Mouse (Mus musculus) lung, adult 2 months (tissue): Measurements from ENCODE around the gene Hdgfl2. TPM values are rescaled to one million over a fixed set of nuclear protein-coding genes. Genes with fewer than 3 reads are reported as not detected.
"Not testable (repeated sequence)": the region's sequence is repeated elsewhere in the genome, so short reads cannot be mapped to it uniquely, and the experiment has no call there.

Experiments
- DNase-seq: peaks from one replicate; pipeline ENCODE4 v3.0.0; 2022
- H3K4me1 ChIP-seq: fragments of 200-500 bp; 2 replicates; pipeline ENCODE4 v1.6.1; 2011; ENCODE audit warnings: low read length; ENCODE audit not compliant: control insufficient read depth, insufficient read depth
- H3K4me3 ChIP-seq: fragments of 200-500 bp; replicated peaks from 2 replicates; pipeline ENCODE3; 2011; ENCODE audit warnings: low read depth, mild to moderate bottlenecking, control low read depth, low read length; ENCODE audit errors: extremely low read depth
- CTCF ChIP-seq: fragments of 200-500 bp; IDR thresholded peaks from 2 replicates; pipeline ENCODE4 v1.5.1; 2011; ENCODE audit warnings: mild to moderate bottlenecking, low read length, control low read depth; ENCODE audit not compliant: insufficient read depth
- POLR2A ChIP-seq: fragments of 200-500 bp; IDR thresholded peaks from 2 replicates; pipeline ENCODE4 v1.6.1; 2011; ENCODE audit warnings: low read depth, mild to moderate bottlenecking, control low read depth, low read length, borderline replicate concordance; ENCODE audit errors: extremely low read depth
- WGBS: fragments of 180-500 bp; shearing (Covaris S2); methylation state at CpG from one replicate; pipeline ENCODE4 v1.1.7; 2018; 5-methylcytosine and 5-hydroxymethylcytosine counted together
- polyA plus RNA-seq: library from polyadenylated mRNA; depleted of rRNA; stranded (reverse); fragments of >200 nt; gene quantifications from 2 replicates; pipeline ENCODE4 v1.2.3, GENCODE M21; 2012

Gene Hdgfl2
- polyA plus RNA-seq, 1 experiment, result 47.2 TPM

DNA sequence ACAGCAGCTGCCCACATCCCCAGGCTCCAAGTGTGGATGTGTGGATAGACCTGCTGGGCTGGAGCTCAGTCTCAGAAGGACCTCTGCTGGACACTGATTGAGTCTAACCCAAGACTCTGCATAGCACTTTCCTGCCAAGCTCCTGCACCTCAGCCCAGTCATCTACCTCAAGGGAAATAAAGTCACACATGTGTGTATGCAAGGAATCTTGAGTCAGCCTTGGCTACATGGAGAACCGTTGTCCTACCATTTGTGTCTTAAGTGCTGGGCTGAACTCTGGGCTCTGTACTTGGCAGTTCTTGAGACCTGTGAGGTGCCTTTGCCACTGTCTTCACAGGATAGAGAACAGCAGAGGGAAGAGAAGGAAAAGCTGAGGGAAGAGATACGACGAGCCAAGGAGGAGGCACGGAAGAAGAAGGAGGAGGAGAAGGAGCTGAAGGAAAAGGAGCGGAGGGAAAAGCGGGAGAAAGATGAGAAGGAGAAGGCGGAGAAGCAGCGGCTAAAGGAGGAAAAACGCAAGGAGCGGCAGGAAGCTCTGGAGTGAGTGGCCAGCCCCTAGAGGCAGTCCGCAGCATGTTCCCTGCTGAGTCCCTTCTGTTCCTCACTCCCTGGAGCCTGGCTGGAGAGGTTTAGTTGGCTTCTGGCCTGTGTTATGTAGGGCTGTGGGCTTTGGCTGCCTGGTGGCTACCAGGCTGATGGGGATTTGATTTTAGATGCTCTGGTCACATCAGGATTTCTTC lies 21.9 kb upstream of the Hdgfl2 start:
- no peak overlapping the region for H3K4me3 ChIP-seq
- TF ChIP-seq POLR2A (no peak), CTCF (no peak)
- WGBS, result 85% methylated on average over 11 of the region's 11 CpGs
- DNase-seq, result no peak
- no peaks in the 10 kb centered on the region for H3K4me1 ChIP-seq

DNA sequence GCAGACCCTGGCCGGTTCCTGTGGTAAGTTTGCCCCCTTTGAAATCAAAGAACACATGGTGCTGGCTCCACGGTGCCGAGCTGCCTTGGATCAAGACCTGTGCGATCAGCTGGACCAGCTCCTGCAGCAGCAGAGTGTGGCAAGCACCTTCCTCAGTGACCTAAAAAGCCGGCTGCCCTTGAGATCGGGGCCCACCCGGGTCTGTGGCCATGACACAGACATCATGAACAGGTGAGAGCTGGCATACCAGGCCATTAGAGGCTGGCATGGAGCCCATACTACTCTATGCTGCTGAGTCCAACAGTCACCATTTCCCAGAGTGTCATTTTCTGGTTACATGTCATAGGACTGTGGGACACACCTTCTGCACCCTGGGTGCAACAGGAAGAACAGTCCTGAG lies 17.4 kb upstream of the Hdgfl2 start:
- H3K4me3 ChIP-seq, result no peak overlapping the region
- WGBS, result 94% methylated on average over 7 of the region's 7 CpGs
- TF ChIP-seq POLR2A, result no peak
- TF ChIP-seq CTCF, result no peak
- no peaks in the 10 kb centered on the region for H3K4me1 ChIP-seq
- DNase-seq, result no peak

DNA sequence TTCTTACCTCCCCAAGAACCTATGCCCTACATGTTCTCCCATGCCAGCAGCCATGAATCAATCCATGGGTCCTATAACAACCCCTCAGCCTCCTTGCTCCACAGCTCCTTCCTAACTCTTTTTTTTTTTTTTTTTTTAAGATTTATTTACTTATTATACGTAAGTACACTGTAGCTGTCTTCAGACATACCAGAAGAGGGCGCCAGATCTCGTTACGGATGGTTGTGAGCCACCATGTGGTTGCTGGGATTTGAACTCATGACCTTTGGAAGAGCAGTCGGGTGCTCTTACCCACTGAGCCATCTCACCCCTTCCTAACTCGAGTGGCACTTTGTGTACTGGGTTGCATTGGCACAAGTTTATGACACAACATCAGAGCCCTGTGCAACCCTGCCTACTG lies 13.7 kb upstream of the Hdgfl2 start:
- not testable (repeated sequence) for DNase-seq, H3K4me1 ChIP-seq, H3K4me3 ChIP-seq
- 65% methylated on average over 6 of the region's 6 CpGs for WGBS

DNA sequence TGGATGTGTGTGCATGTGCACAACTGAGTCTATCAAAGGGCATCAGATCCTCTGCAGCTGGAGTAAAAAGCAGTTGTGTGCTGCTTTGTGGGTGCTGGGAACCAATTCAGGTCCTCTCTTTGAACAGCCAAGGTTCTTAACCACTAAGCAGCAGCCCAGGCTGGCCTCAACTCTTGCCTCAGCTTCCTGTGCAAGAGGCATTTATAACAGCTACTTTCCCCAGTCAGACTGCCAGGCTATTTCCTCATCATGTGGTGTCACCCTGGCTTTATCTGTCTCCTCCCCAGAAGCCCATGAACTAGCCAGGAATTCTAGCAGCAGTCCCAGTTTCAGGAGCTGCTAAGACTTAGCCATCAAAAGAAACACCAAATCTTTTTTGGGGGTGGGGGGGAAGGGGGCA lies 13.0 kb upstream of the Hdgfl2 start:
- Histone ChIP-seq H3K4me1 (no peaks in the 10 kb centered on the region), H3K4me3 (no peak overlapping the region)
- no peak for TF ChIP-seq CTCF
- no peak for TF ChIP-seq POLR2A
- no peak for DNase-seq

DNA sequence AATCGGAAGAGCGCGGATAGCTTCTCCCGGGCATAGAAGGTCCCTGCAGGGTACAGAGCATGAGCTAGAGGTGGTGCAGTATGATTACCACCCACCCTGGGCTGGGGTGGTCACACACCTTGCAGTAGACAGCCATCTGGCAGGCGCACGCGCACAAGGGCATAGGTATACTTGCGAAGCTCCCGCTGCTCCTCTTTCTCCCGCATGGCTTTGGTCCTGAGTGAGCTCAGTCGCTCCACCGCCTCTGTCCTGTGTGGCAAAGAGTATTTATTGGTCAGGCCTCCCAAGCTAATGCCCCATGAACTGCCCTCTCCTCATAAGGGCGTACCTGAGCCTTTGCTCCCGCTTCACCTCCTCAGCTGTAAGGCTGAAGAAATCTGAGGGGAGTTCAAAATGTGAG lies 10.4 kb upstream of the Hdgfl2 start:
- Histone ChIP-seq H3K4me3 (no peak overlapping the region), H3K4me1 (no peaks in the 10 kb centered on the region)
- no peak for DNase-seq
- 95% methylated on average over 14 of the region's 14 CpGs for WGBS
- no peak for TF ChIP-seq CTCF
- no peak for TF ChIP-seq POLR2A

DNA sequence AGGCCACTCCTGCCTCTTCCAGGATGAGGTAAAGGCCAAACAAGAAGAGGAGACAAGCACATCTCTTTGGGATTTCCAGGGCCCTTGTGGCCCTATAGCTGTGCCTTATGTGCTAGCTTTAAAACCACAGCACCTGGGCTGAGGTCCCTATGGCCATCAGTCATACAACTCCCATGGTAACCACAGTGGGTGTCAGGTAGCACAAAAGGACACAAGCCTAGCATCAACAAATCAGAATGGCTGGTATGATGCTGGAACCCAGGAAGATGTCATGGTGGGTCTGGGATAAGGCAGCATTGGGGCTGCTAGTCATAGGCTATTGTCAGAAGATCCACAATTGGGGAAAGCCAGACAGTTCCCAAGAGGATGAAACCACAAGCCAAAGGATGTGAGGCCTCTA lies 8.3 kb upstream of the Hdgfl2 start:
- H3K4me3 ChIP-seq, result no peak overlapping the region
- TF ChIP-seq CTCF, result no peak
- TF ChIP-seq POLR2A, result no peak
- peaks cover 3% of the 10 kb centered on the region; the same call in 1 of the 2 replicates for H3K4me1 ChIP-seq
- no peak for DNase-seq

DNA sequence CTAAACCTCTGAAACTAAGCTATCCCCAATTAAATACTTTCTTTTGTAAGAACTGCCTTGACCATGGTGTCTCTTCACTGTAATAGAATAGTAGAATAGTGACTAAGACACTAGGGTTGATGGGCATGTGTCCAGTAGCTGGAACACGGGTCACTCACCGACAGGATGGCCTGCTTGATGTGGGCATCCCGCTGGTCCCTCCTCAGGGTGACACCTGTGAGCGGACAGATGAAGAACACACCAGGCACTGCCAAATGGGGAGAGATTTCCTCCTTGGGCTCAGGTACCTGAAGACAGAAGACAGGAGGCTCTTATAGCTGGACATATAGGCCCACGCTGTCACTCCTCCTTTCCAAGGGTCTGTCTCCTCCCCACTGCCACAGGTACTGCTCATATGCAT lies 7.2 kb upstream of the Hdgfl2 start:
- WGBS, result 86% methylated on average over 5 of the region's 5 CpGs
- TF ChIP-seq POLR2A (no peak), CTCF (no peak)
- DNase-seq, result no peak
- H3K4me3 ChIP-seq, result no peak overlapping the region
- H3K4me1 ChIP-seq, result peaks cover 3% of the 10 kb centered on the region; the same call in 1 of the 2 replicates

DNA sequence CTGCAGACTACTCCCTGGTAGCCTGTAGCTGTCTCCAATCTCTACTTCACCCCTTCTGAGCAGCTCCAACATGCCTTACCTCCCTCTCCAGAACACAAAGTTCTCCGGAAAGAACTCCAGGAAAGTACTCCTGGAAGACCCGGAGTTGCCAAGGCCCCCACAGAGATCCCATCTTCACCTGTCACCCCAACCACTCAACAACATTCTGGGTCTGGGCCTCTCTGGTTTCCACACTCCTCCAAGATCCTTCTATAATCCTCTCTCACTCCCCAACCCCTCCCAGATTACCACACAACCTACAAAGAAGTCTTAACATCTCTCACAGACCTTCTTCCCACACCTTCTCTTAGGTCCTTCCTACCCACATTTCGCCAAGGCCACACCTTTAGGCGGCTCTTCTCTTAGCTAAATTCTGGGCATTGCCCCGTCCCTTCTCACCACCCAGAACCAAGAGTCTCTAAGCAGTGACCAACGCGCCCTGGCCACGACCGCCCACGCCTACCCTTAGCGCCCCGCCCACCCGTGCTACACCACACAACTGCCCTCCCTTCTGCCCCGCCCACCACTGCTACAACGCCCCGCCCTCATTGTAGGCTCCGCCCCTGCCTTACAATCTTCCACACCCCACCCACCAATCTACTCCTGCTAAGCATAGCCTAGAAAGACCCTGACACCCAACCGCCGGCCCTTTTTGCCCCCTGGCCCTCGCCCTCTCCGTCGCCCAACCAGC lies 5.2 kb upstream of the Hdgfl2 start:
- Histone ChIP-seq H3K4me1 (peaks cover 7% of the 10 kb centered on the region), H3K4me3 (peak overlapping the region; percentile 68)
- peak; percentile 79 for DNase-seq
- WGBS, result 8% methylated on average over 22 of the region's 22 CpGs
- TF ChIP-seq POLR2A (no peak), CTCF (no peak)

DNA sequence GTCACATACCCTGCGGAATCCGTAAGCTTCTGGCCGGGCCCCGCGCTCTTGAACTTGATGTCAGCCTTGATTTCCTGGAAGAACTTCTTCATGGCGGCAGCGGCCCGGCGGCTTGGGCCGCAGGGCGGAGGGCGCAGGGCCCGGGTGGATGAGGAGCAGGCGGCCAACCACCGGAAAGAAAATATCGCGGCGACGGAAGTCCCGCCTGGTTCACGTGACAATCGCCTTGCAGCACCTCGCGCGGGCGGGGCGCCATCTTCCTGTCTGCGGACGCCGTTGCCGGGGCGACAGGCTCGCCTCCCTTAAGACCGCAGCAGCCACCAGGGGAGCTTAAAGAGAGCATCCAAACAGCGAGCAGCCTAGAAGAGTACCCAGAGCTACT lies 4.6 kb upstream of the Hdgfl2 start, which contains the start of gene Ubxn6:
Gene Ubxn6 (minus strand): TSS at position 202 of the 382 bp plus-strand sequence.
- under 1% methylated on average over 35 of the region's 35 CpGs for WGBS
- Histone ChIP-seq H3K4me1 (peaks cover 7% of the 10 kb centered on the region), H3K4me3 (peak within 1 kb of the TSS; percentile 68)
- peak; percentile 94 for DNase-seq
- TF ChIP-seq POLR2A (peak; percentile 17; the same call in 1 of the 2 replicates), CTCF (no peak)

DNA sequence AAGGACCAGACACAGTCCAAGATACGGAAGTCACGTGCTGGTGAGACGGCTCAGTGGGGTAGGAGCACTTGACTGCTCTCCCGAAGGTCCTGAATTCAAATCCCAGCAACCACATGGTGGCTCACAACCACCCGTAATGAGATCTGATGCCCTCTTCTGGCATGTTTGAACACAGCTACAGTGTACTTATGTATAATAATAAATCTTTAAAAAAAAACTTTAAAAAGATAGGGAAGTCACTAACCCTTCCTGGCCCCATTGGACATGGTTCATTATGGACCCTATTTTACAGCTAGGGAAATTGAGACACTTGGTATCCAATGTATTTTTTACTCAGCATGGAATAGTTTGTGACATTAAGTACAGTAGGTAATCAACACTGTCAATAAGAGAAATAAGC lies 1.9 kb upstream of the Hdgfl2 start:
- no peak overlapping the region for H3K4me3 ChIP-seq
- peaks cover 10% of the 10 kb centered on the region for H3K4me1 ChIP-seq
- 82% methylated on average over 5 of the region's 5 CpGs for whole genome bisulfite sequencing
- TF ChIP-seq CTCF (no peak), POLR2A (no peak)
- DNase-seq, result no peak

DNA sequence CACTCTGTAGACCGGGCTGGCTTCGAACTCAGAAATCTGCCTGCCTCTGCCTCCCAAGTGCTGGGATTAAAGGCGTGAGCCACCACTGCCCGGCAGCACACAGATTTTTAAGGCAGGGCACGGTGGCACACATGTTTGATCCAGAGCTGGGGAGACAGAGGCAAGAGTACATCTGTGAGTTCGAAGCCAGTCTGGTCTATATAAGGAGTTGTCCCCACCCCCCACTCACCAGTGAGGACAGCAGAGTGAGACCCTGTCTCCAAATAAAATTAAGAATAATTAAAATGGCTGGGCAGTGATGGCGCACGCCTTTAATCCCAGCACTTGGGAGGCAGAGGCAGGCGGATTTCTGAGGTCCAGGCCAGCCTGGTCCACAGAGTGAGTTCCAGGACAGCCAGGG lies 1.1 kb upstream of the Hdgfl2 start:
- peaks cover 10% of the 10 kb centered on the region for H3K4me1 ChIP-seq
- 62% methylated on average over 9 of the region's 9 CpGs for WGBS
- peak; percentile 16 for DNase-seq
- not testable (repeated sequence) for H3K4me3 ChIP-seq
